Mouse (Mus musculus): ENCODE results near the gene Gm49380. TPM values are rescaled to one million over a fixed set of nuclear protein-coding genes. Genes with fewer than 3 reads are reported as not detected.

Gm49380 gene
- total RNA-seq, 2 experiments from 2014 or later = not detected

DNA sequence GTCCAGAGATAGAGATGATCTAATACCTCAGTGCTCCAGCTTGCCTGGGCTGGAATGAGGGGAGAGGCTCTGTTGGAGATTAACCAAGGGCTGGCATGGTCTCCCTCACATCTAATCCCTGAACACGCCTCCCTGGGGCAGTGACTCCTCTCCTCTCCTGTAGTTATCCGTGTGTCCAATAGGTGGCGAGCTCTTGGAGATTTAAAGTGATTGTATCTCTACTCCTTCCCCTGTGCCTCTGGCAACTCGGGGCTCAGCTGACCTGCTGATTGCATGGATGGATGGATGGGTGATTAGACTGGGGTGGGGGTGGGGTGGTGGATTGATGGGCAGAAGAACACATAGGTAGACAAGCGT is 36.6 kb downstream of the Gm49380 start:
- ATAC-seq (ENCODE audit: poor library complexity, severe bottlenecking) = peak; percentile 71

GRCm38 (mm10) chr9:44075996-44076763 is 37.1 kb downstream of the Gm49380 start:
- ATAC-seq (ENCODE audit: poor library complexity, severe bottlenecking) = no peak

DNA sequence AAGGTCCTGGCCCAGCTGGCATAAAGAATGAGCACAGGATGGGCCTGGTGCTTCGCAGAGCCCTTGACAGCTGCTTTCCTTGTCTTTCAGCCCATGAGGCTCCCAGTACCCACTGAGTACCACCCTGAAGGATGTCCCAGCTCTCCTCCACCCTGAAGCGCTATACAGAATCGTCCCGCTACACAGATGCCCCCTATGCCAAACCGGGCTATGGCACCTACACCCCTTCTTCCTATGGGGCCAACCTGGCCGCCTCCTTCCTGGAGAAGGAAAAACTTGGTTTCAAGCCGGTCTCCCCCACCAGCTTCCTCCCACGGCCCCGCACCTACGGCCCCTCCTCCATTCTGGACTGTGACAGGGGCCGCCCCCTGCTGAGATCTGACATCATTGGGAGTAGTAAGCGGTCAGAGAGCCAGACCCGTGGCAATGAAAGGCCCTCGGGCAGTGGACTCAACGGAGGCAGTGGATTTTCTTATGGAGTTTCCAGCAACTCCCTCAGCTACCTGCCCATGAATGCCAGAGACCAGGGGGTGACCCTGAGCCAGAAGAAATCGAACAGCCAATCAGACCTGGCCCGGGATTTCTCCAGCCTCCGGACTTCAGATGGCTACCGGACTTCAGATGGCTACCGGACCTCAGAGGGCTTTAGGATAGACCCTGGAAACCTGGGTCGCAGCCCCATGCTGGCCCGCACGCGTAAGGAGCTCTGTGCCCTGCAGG is 37.9 kb downstream of the Gm49380 start:
- no peak for ATAC-seq (ENCODE audit: poor library complexity, severe bottlenecking)

DNA sequence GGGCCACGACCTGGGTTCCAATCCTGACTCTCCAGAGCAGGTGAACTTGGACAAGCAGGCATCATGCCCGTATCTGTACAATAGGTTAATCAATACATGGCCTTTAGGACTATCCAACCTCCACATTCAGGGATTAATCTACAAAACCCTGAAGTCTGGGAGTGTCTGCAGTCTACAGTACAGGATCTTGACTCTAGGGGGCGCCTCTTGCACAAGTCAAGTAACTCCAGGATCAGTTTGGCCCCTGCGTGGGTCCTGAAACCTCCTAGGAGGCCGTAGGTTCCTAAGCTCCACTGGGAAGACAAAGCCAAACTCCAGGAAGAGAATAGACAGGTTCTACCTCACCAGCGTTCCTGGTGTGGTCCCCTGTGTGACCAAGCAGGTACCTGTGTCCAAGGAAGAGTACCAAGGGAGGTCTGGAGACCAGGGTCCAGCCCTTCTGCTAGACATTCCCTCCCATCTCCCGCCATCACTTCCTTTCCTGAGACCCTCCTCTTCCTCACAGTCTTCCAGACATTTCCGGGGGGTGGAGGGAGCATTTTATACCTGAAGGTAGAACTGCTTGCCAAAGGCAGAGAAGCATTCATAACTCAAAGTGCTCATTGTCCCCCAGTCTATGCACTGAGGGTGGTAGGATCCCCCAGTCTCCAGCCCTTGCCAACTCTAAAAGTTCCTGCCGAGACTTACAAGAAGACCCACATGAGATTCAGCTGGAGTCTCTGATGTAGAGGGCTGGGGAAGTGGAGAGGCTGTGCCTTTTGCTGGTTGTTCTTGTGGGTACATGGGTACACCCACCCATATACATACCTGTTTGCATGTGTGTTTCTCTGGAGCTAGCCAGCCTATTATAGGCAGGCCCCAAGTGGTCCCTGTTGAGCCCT is 38.7 kb downstream of the Gm49380 start:
- no peak for ATAC-seq (ENCODE audit: poor library complexity, severe bottlenecking)

DNA sequence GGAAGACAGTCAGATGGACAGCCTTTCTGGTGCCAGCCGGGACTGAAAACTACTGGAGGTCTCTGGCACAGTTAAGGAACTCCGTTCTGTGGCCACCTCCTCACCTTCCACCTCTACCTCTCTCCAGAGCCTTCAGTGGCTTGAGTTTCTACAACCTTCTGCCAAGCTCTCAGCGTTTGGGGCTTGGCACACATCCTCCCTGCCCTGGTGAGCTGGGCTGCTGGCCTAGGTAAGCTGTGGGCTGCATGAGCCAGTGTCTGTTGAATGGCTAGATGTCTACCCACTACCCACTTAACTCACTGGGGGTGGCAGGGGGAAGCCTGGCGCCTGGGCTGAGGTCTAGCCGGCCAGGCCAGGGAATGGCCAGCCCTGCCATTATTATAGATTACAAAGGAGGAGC is 40.2 kb downstream of the Gm49380 start:
- ATAC-seq (ENCODE audit: poor library complexity, severe bottlenecking) = no peak

GRCm38 (mm10) chr9:44072599-44072915 is 40.7 kb downstream of the Gm49380 start:
- no peak for ATAC-seq (ENCODE audit: poor library complexity, severe bottlenecking)

DNA sequence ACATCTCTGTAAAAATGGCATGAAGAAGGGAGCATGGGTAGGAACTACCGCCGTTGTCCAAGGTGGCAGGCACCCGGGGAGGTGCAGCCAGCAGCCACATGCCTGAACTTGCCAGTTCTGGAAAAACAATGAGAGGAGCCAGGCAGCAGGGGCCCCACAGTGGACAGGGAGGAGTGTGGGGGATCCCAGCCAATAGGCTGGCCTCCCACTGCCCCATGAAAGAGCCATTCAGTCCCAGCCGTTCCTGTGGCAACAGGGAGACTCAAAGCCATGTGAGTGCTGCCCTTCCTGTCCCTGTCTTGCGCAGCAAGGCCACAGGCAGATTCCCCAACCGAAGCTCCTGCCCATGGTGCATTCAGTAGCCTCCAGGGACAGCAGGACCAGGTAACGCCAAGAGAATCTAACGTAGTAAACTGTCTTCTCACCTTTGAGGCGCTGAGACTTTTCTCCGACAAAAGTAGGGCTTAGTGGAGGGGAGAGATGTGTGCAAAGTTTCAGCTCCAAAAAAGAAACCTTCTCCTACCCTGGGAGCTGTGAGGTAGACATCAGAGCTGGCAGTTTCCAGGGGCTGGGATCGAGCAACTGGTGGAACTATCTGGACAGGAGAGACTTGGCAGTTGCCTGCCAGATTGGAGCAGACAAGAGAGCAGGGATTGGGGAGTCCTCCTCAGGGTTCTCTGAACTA is 41.2 kb downstream of the Gm49380 start:
- no peak for ATAC-seq (ENCODE audit: poor library complexity, severe bottlenecking)

GRCm38 (mm10) chr9:44070844-44071231 is 42.5 kb downstream of the Gm49380 start:
- ATAC-seq (ENCODE audit: poor library complexity, severe bottlenecking) = no peak

GRCm38 (mm10) chr9:44070113-44070843 is 43.0 kb downstream of the Gm49380 start:
- ATAC-seq (ENCODE audit: poor library complexity, severe bottlenecking) = no peak

GRCm38 (mm10) chr9:44069252-44069651 is 44.0 kb downstream of the Gm49380 start:
- no peak for ATAC-seq (ENCODE audit: poor library complexity, severe bottlenecking)

DNA sequence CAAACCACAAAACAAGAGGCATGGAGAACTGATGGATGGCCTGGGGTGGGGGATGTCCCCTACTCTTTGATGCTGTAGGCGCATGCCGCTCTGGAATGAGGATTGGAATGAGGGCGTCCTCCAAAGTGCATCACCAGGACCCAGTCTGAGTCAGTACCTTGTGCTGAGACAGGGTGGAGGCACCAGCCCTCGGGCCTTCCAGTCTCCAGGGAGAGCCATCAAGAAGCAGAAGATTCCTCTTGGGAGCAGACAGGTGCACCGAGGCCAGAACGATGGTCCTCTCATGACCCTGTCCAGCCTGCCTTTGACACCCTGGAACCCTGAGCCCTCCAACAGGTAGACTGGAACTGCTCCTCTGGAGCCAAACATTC is 45.4 kb downstream of the Gm49380 start:
- no peak for ATAC-seq (ENCODE audit: poor library complexity, severe bottlenecking)

DNA sequence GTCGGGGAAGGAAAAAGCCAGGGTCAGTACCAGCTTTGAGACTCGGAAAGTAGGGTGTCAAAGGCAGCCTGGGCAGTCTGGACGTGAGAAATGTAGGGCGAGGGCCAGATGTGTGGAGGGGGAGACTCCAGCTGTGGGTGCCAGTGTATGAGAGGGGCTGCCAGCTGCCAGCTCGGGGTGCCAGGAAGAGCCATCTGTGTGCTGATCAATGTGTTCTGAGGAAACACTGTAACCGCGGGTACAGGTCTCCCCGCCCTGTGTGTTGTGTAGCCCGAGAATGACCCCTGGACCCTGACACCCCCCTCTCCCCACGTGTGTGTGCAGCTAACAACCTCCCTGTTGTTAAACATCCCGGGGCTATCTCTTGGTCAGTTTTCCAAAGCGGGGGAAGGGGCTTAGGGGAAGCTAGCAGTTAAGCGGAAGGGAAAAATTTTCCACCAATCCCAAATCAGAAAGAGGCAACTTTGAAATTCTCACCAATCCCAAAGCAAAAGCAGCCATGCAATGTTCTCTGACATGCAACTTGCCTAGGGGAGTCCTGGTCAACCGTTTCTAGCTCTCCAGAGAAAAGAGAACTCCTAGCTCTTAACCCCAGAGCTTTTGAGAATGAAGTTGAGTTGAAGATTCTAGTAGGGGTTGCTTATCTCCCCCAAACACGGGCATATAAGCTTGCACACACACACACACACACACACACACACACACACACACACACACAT is 45.9 kb downstream of the Gm49380 start:
- ATAC-seq (ENCODE audit: poor library complexity, severe bottlenecking) = no peak

- ATAC-seq (ENCODE audit: poor library complexity, severe bottlenecking) = peak; percentile 99
Measured at GRCm38 (mm10) chr9:44066785-44067225, 46.5 kb downstream of the Gm49380 start, which contains the start of gene Usp2. Usp2 (plus strand) TSS chr9:44067021.

- no peak for ATAC-seq (ENCODE audit: poor library complexity, severe bottlenecking)
Measured at GRCm38 (mm10) chr9:44065177-44065576, 48.1 kb downstream of the Gm49380 start.

- no peak for ATAC-seq (ENCODE audit: poor library complexity, severe bottlenecking)
Measured at GRCm38 (mm10) chr9:44058606-44059005, 54.7 kb downstream of the Gm49380 start.

GRCm38 (mm10) chr9:44053936-44054335 is 59.4 kb downstream of the Gm49380 start:
- ATAC-seq (ENCODE audit: poor library complexity, severe bottlenecking) = no peak

DNA sequence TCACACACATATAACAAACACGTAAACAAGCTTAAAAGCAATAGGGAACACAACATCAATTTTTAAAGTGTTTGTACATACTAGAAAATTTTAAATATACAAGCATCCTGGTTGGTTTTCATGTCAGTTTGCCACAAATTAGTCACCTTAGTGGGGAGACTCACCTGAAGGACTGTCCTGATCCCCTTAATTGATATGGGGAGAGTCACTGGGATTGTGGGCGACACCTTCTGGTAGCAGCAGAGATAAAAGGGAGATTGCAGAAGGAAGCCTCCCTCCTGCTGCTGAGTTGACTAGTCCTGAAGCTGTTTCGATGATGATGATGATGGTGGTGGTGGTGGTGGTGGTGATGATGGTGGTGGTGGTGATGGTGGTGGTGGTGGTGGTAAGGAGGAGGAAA is 60.4 kb downstream of the Gm49380 start:
- ATAC-seq (ENCODE audit: poor library complexity, severe bottlenecking) = no peak

GRCm38 (mm10) chr9:44049381-44050165 is 63.7 kb downstream of the Gm49380 start:
- ATAC-seq (ENCODE audit: poor library complexity, severe bottlenecking) = no peak

Data from megakaryocyte, adult 5-6 weeks (primary cell).